Mouse (Mus musculus): ENCODE results near the gene Gadd45b.

Gene Gadd45b

DNA sequence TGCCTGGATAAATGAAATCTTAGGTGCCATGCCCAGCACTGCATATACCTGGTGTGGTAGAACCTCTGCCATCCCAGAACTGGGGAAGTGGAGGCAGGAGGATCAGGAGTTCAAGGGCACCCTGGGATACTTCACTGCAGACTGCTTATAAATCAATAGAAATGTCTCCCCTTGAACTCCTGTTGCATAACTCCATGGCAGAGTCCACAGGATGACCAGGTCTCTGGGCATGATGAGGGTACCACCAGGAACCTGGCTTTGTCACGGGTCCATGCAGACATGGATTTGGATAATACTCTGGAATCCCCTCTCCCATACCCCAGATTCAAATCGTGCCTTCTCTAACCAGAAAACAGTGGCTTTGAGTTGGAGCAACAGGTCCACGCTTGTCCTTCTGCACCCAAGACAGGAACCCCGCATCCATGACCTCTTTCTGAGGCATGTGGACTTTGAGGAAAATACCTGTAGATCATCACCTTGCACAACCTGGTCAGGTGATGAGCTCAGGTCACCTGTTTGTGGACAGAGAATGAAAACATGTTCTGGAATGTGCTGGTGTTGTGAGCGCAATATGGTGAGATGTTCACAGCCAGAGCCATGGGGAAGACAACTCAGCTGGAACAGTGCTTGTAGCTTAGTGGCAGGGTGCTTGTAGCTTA, 29.2 kb downstream of the Gadd45b start:
- no peak for DNase-seq

DNA sequence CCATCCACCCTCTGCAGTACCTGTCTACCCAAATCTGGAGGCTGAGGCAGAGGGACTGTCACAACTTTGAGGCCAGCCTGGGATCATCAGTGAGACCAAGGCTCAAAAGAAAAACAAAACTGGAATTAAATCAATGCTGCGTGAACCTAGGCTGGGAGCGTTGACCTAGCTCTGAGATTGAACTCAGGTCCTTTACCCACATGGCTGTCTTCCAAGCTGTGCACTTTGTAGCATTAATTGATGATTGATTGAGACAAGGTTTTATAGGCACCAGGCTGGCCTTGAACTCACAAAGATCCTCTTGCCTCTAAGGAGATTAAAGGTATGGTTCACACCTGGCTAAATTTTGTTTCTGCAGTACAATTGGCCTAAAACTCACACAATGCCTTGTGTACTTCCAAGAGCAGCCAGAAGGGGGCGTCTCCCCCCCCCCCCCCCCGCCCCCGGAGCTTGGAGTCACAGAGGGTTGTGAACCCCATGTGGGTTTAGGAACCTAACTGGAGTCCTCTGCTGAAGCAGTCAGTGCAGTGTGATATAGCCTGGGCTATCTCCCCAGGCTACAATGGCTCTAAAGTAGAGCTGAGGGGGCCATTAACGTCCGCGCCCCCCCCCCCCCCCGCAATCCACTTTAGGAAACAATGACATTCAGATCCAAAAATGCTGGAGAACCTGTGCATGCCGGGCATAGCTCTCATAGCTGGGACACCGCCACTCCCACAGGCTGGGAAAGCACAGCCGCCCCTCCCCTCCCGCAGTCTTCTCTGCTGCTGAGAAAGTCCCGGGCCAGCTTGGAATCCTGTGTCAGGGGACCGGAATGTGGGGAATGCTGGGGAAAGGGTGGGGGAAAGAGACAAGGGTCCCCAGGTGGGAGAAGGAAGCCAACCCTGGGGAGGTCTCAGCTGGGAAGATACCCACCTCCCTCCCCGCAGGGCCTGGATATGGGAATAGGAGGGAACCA, 31.0 kb downstream of the Gadd45b start:
- DNase-seq: peak; percentile 81

DNA sequence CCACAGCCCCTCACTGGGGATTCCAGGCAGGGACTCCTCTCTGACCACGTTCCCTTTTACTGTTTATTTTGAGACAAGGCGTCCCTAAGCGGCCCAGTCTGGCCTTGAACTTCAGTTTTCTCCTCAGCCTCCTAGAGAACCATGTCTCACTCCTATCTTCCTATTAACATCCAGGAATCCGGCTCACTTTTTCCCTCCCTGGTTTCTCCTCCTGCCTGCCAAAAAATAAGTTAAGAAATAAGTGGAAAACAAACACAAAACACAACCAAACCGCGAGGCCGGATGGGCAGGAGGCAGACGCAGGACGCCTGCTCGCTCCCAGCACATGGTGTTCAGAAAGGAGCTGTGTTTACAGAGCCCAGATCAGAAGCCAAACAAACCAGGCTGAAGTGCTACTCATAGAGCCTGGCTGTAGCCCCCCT, 32.2 kb downstream of the Gadd45b start:
- DNase-seq: peak; percentile 74

GRCm38 (mm10) chr10:80962585-80962984, 32.7 kb downstream of the Gadd45b start:
- no peak for DNase-seq

DNA sequence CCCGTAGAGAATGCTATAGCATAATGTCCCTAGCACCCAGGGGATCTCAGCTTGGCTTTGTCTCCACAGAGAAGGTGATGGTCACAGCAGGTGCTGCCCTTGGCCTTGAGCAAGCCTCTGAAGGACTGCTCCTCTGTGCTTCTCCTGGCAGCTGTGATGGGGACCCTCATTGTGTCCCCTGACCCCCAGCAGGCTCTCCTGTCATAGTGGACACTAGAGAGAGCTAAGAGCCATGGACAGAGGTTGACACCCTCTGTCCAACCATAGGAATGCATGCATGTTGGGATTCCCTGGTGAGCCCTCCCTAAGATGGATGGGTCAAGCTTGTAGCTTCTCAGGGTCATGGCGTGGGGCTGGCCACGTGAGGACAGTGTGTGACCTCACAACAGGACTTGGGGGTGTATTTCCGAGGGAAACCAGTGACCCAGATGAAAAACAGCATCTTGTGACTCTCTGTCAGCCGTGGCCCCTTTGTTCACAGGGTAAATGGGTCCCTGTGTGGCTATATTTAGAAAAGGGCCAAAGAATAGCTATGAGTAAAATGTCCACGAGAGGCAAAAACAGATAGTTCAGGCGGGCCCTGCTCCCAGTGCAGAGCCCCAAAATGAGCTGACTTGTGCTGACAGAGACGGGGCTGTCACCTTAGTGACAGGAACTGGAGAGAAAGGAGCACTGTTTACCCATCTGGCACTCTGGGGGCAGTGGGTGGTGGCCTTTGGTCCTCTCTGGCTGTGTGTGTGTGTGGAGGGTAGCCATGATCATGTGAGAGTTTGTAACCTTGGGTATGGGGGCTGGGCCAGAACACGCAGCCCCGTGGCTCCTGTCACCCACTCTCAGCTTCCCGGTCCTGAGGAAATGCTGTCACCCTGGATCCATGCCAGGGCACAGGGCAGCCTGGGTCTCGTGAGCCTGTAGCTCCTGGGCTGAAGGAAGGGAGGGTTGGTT, 33.4 kb downstream of the Gadd45b start:
- peak; percentile 90 for DNase-seq

DNA sequence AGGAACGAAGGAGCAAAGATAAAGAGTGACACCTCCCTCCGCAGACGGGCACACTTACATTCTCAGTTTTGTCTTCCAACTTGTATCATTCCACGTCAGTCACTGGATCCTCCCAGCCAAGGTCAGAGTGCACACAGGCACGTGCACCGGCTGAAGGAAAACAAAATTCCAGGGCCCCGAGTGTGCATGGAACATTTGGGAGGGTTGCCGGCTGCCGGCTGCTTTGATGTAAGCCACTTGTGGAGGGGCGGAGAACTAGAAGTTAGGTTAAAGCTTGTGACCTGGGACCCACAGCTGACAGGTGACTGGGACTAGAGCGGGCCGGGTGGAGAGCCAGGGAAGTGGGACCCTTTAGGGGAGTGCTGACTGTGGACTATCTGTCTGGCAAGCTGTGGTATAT, 36.4 kb downstream of the Gadd45b start:
- DNase-seq: peak; percentile 66

DNA sequence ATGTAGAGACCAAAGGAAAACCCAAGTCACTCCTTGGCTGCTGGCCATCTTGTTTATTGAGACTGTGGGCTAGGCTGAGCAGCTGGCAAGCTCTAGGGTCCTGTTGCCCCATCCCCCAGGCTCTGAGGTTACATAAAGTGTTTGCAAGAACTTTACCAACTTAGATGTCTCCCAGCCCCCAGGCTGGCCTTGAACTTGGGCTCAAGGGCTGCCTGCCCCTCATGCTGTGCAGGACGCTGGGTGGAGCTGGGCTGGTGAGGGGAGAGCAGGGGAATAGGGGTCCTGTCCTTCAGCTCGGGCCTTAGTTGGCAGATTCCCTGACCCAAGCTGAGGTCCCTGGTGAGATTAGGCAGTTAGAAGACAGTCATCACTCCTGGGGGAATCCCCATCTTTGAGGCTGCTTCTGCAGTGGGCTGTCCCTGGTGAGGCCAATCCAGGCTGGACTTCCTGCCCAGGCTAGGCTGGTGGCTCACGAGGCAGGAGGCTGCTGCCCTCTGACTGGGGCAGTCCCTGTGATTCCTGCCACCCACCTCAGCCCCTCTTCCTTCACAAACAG, 37.3 kb downstream of the Gadd45b start:
- DNase-seq: peak; percentile 45

DNA sequence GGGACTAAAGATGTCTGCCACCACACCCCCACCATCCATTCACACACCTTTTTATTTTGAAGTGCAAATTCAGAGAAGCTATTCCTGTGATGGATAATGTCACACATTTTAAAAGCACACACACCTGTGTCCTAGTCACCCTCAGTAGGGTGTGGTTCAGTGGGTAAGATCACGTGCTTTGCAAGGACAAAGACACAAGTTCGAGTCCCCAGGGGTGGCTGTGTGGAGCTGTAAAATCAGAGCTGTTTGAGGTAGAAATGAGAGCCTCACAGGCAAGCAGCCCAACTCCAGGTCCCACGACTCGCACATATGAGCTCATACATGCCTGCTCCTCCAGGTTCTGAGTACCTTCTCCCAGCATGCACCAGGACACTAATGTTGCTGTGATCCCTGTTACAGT, 38.2 kb downstream of the Gadd45b start:
- DNase-seq: no peak

DNA sequence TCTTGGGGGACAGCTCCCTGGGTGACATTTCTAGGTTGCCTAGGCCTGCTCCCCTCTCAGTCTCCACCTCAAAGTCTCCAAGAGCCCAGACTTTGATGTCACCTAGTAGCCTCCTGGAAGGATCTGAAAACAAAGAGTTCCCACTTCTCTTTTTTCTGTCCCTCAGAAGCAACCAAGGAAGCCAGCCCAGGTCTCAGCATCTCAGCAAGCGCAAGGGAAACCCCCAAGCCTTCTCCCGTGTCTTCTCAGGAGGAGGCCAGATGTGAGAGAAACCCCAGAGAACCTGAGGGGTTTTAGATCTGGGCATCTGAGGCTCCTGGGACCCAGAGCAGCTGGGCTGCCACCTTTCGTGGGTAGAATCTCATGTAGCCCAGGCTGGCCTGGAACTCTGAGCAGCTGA, 39.4 kb downstream of the Gadd45b start:
- no peak for DNase-seq

DNA sequence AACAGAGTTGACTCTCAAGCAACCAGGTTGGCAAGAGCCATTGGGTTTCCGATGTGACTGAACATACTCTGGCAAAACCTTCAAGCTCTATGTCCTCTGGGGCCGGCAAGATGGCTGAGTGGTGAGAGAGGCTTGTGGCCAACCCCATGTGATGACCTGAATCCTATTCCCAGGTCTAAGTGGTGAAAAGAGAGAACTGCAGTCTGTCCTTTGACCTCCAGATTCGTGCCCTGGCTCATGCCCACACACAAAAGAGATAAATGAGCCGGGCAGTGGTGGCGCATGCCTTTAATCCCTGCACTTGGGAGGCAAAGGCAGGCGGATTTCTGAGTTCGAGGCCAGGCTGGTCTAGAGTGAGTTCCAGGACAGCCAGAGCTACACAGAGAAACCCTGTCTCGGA, 40.3 kb downstream of the Gadd45b start:
- no peak for DNase-seq

- peak; percentile 50 for DNase-seq
Measured at GRCm38 (mm10) chr10:80971533-80971932, 41.7 kb downstream of the Gadd45b start.

GRCm38 (mm10) chr10:80972071-80972987, 42.5 kb downstream of the Gadd45b start:
- peak; percentile 82 for DNase-seq

- no peak for DNase-seq
Measured at GRCm38 (mm10) chr10:80973722-80974121, 43.8 kb downstream of the Gadd45b start.

DNA sequence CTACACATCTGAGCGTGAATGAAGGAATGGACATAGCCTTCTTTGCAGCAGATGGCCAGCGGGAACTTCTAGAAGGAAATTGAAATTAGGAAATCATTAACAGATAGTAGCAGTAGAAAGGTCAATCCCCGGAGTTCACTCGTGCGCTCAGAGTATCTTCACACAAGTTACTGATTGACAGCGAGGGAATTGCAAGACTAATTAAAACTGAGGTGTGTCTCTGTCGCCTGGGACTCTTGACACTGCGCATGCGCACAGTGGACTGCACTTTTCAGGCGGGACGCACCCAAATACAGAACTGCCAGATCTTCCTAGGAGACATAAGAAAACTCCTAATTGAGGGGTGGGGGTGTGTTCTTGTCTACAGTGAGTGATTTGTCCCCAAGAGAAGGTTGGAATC, 45.6 kb downstream of the Gadd45b start:
- no peak for DNase-seq

- no peak for DNase-seq
Measured at GRCm38 (mm10) chr10:80981564-80982112, 51.8 kb downstream of the Gadd45b start.

Data from lung, postnatal 14 days (tissue).